ENCODE assay signal across 11 mouse cellular contexts in genomic region chr13:68622792-68623191, GRCm38 (mm10). TPM values are rescaled to one million over a fixed set of nuclear protein-coding genes. Genes with fewer than 3 reads are reported as not detected.
DNase-seq lines count a peak whose midpoint lies in the region; ATAC-seq lines count a peak whose summit lies in the region.
"Had no signal": no experiment of that assay in that cellular context is flagged by ENCODE, and none has a peak within 500 bp of the region (broad histone marks: within the 10 kb centered on the region; RNA-seq: fewer than 3 reads in every experiment).

No protein-coding gene starts in this region.

- no peaks in the 10 kb centered on the region for H3K27me3 ChIP-seq in forebrain, embryonic 13.5 days
- H3K27me3 ChIP-seq in forebrain, embryonic 11.5 days (ENCODE audit: control insufficient read depth, insufficient read depth, low read length) = no peaks in the 10 kb centered on the region
- no peaks in the 10 kb centered on the region for H3K27me3 ChIP-seq in midbrain, embryonic 15.5 days (replicated peaks)
- H3K27me3 ChIP-seq: limb, embryonic 13.5 days had no signal

- no peaks in the 10 kb centered on the region for H3K36me3 ChIP-seq in forebrain, embryonic 13.5 days (ENCODE audit: poor library complexity, severe bottlenecking)
- no peaks in the 10 kb centered on the region for H3K36me3 ChIP-seq in forebrain, embryonic 11.5 days (ENCODE audit: control insufficient read depth, insufficient read depth, low read length)
- H3K36me3 ChIP-seq in midbrain, embryonic 15.5 days (replicated peaks) = no peaks in the 10 kb centered on the region
- H3K36me3 ChIP-seq: limb, embryonic 13.5 days had no signal

- WGBS in forebrain, embryonic 13.5 days = 62% methylated on average over 6 of the region's 6 CpGs
- WGBS in forebrain, embryonic 11.5 days = 68% methylated on average over 6 of the region's 6 CpGs
- WGBS in midbrain, embryonic 15.5 days = 63% methylated on average over 6 of the region's 6 CpGs

- no peaks in the 10 kb centered on the region for H3K9me3 ChIP-seq in forebrain, embryonic 13.5 days (replicated peaks)
- no peaks in the 10 kb centered on the region for H3K9me3 ChIP-seq in forebrain, embryonic 11.5 days (ENCODE audit: control insufficient read depth, low read length)
- no peaks in the 10 kb centered on the region for H3K9me3 ChIP-seq in midbrain, embryonic 15.5 days
- H3K9me3 ChIP-seq: limb, embryonic 13.5 days had no signal

- no peak overlapping the region for H3K9ac ChIP-seq in forebrain, embryonic 13.5 days
- H3K9ac ChIP-seq in forebrain, embryonic 11.5 days (ENCODE audit: low read length) = no peak overlapping the region
- H3K9ac ChIP-seq in midbrain, embryonic 15.5 days = no peak overlapping the region
- H3K9ac ChIP-seq: limb, embryonic 13.5 days had no signal

- no peak for DNase-seq in forebrain, embryonic 11.5 days (ENCODE audit: low spot score)
- DNase-seq in layer of hippocampus, adult 9-11 months = peak; percentile 43
- DNase-seq in layer of hippocampus, adult 11-12 months (ENCODE audit: low spot score) = no peak
- peak; percentile 73 for DNase-seq in brain, adult 2 months (ENCODE audit: low read depth, low spot score)
- DNase-seq in ovary, postnatal 36 days (ENCODE audit: low spot score) = no peak
- DNase-seq in adrenal gland, adult 18-20 months (ENCODE audit: low spot score in 2 of 2) = no peak
- DNase-seq: cerebellum, adult 8-10 months had no signal

- no peak overlapping the region for H3K4me2 ChIP-seq in forebrain, embryonic 13.5 days
- no peak overlapping the region for H3K4me2 ChIP-seq in forebrain, embryonic 11.5 days (ENCODE audit: low read depth, low read length, severe bottlenecking)
- no peak overlapping the region for H3K4me2 ChIP-seq in midbrain, embryonic 15.5 days
- H3K4me2 ChIP-seq: limb, embryonic 13.5 days had no signal

- ATAC-seq in forebrain, embryonic 13.5 days = peak; percentile 53
- no peak for ATAC-seq in forebrain, embryonic 11.5 days (replicated peaks; ENCODE audit: low FRiP score)
- peak; percentile 94 for ATAC-seq in midbrain, embryonic 15.5 days (replicated peaks)

- H3K4me3 ChIP-seq in forebrain, embryonic 13.5 days = no peak overlapping the region
- H3K4me3 ChIP-seq in forebrain, embryonic 11.5 days (ENCODE audit: low read depth, low read length) = no peak overlapping the region
- H3K4me3 ChIP-seq in midbrain, embryonic 15.5 days = no peak overlapping the region
- H3K4me3 ChIP-seq: limb, embryonic 13.5 days; myocyte had no signal

- no peaks in the 10 kb centered on the region for H3K4me1 ChIP-seq in forebrain, embryonic 13.5 days
- H3K4me1 ChIP-seq in forebrain, embryonic 11.5 days (replicated peaks; ENCODE audit: control insufficient read depth, insufficient read depth, low read length) = no peaks in the 10 kb centered on the region
- H3K4me1 ChIP-seq in midbrain, embryonic 15.5 days = no peaks in the 10 kb centered on the region
- H3K4me1 ChIP-seq: limb, embryonic 13.5 days had no signal

- H3K27ac ChIP-seq in forebrain, embryonic 13.5 days = no peak overlapping the region
- H3K27ac ChIP-seq in forebrain, embryonic 11.5 days (ENCODE audit: low read depth, low read length) = no peak overlapping the region
- no peak overlapping the region for H3K27ac ChIP-seq in midbrain, embryonic 15.5 days
- H3K27ac ChIP-seq: limb, embryonic 13.5 days had no signal

RNA-seq across cellular contexts. Expression of gene 1700001L19Rik, which starts 25.6 kb away (rescaled TPM):
- polyA plus RNA-seq in forebrain, embryonic 13.5 days (2015; fragmentation: Nextera tagmentation; extraction: Ambion mirVana) = 1.5 and 1.9 TPM in 2 replicates
- 0.93 and 1.1 TPM in 2 replicates for polyA plus RNA-seq in forebrain, embryonic 11.5 days (2014; fragmentation: Nextera tagmentation; extraction: Ambion mirVana)
- polyA plus RNA-seq in midbrain, embryonic 15.5 days (2015; fragmentation: Nextera tagmentation; extraction: Ambion mirVana) = 9.6 and 9.8 TPM in 2 replicates
- under 1 TPM in 1 of 2 experiments, not detected in 1; 0.20 TPM for total RNA-seq in adrenal gland, adult 18-20 months (2021)

RNA-seq across cellular contexts. Expression of gene Fastkd3, which starts 40.8 kb away (rescaled TPM):
- polyA plus RNA-seq in forebrain, embryonic 13.5 days (2015; fragmentation: Nextera tagmentation; extraction: Ambion mirVana) = 32.3 and 34.9 TPM in 2 replicates
- 43.4 and 46.6 TPM in 2 replicates for polyA plus RNA-seq in forebrain, embryonic 11.5 days (2014; fragmentation: Nextera tagmentation; extraction: Ambion mirVana)
- 22.8 and 23.8 TPM in 2 replicates for polyA plus RNA-seq in midbrain, embryonic 15.5 days (2015; fragmentation: Nextera tagmentation; extraction: Ambion mirVana)
- total RNA-seq in adrenal gland, adult 18-20 months (2021) = 10 to 100 TPM; 13.3 to 14.9 TPM

RNA-seq across cellular contexts. Expression of gene Mtrr, which starts 40.8 kb away (rescaled TPM):
- 13.0 and 13.3 TPM in 2 replicates for polyA plus RNA-seq in forebrain, embryonic 13.5 days (2015; fragmentation: Nextera tagmentation; extraction: Ambion mirVana)
- polyA plus RNA-seq in forebrain, embryonic 11.5 days (2014; fragmentation: Nextera tagmentation; extraction: Ambion mirVana) = 21.6 and 22.3 TPM in 2 replicates
- 12.9 and 14.4 TPM in 2 replicates for polyA plus RNA-seq in midbrain, embryonic 15.5 days (2015; fragmentation: Nextera tagmentation; extraction: Ambion mirVana)
- total RNA-seq in adrenal gland, adult 18-20 months (2021) = 10 to 100 TPM; 14.8 to 15.5 TPM

Comparison
In these comparisons a context has a peak if more than half of its experiments do, and no peak if none do; other contexts are left out.
1. DNase-seq: peak in layer of hippocampus, adult 9-11 months (single experiment) and brain, adult 2 months (single experiment); none in forebrain, embryonic 11.5 days (single experiment), layer of hippocampus, adult 11-12 months (single experiment), ovary, postnatal 36 days (single experiment) and adrenal gland, adult 18-20 months (0 of 2).